Mouse (Mus musculus) cerebellum, adult 2 months (tissue): Measurements from ENCODE around the gene Faim.

ENCODE experiments used
- CTCF ChIP-seq: fragments of 200-500 bp; IDR thresholded peaks from 2 replicates; pipeline ENCODE4 v1.5.1; 2011; ENCODE audit warnings: low read depth, mild to moderate bottlenecking, control low read depth, low read length, moderate library complexity, borderline replicate concordance; ENCODE audit not compliant: insufficient read depth
- POLR2A ChIP-seq: fragments of 200-500 bp; IDR thresholded peaks from 2 replicates; pipeline ENCODE4 v1.6.1; 2011; ENCODE audit warnings: low read length, control low read depth, borderline replicate concordance; ENCODE audit not compliant: insufficient read depth

- TF ChIP-seq CTCF (no peak), POLR2A (no peak)
Observed at GRCm38 (mm10) chr9:99016301-99016700, 30.1 kb downstream of the Faim start.
